In genomic region chr15:102516728-102517404, GRCm38 (mm10) we compare ENCODE assay signal across 7 mouse cellular contexts. TPM values are rescaled to one million over a fixed set of nuclear protein-coding genes. Genes with fewer than 3 reads are reported as not detected.
DNase-seq lines count a peak whose midpoint lies in the region; ATAC-seq lines count a peak whose summit lies in the region.

Gene Map3k12 (minus strand): TSS chr15:102517064.

- H3K9me3 ChIP-seq in intestine, embryonic 14.5 days (ENCODE audit: control insufficient read depth, low read length) = no peaks in the 10 kb centered on the region

- H3K4me3 ChIP-seq in intestine, embryonic 14.5 days (ENCODE audit: low read depth, low read length) = peak within 1 kb of the TSS; percentile 69

- peaks cover 25% of the 10 kb centered on the region for H3K4me1 ChIP-seq in intestine, embryonic 14.5 days (replicated peaks; ENCODE audit: control insufficient read depth, insufficient read depth, low read length)

- ATAC-seq in intestine, embryonic 14.5 days (replicated peaks; ENCODE audit: low FRiP score, low TSS enrichment, low read depth) = peak; percentile 12; the same call in 1 of the 2 replicates

- H3K27ac ChIP-seq in intestine, embryonic 14.5 days (ENCODE audit: low read depth) = peak within 1 kb of the TSS; percentile 98

- H3K9ac ChIP-seq in intestine, embryonic 14.5 days (ENCODE audit: low read length) = peak within 1 kb of the TSS; percentile 60

- under 1% methylated on average over 43 of the region's 43 CpGs for WGBS in intestine, embryonic 14.5 days

- H3K27me3 ChIP-seq in intestine, embryonic 14.5 days (replicated peaks; ENCODE audit: control insufficient read depth, insufficient read depth, low read length) = no peaks in the 10 kb centered on the region

- intact Hi-C loops in left cerebral cortex, postnatal 14 days (cut with DNase I) = no loop called here

- DNase-seq in adrenal gland, adult 2 months = peak; percentile 88
- peak; percentile 85 for DNase-seq in embryo, embryonic 11 days
- DNase-seq in gastrocnemius, postnatal 25 days = peak; percentile 79
- peak; percentile 90 for DNase-seq in intestine, embryonic 14.5 days (ENCODE audit: low spot score)
- peak; percentile 79 to 89 for DNase-seq in left cerebral cortex, postnatal 14 days (ENCODE audit: low spot score in 2 of 2)
- peak; percentile 66 for DNase-seq in mesoderm, embryonic 11.5 days (ENCODE audit: low read depth, low spot score)
- DNase-seq in skeletal muscle tissue, adult 2 months (ENCODE audit: low read depth, low spot score) = peak; percentile 57

- H3K36me3 ChIP-seq in intestine, embryonic 14.5 days (ENCODE audit: control insufficient read depth, insufficient read depth, low read length) = peaks cover 13% of the 10 kb centered on the region; the same call in 1 of the 2 replicates

- H3K4me2 ChIP-seq in intestine, embryonic 14.5 days (ENCODE audit: low read length) = peak within 1 kb of the TSS; percentile 85

RNA-seq across cellular contexts. Expression of gene Map3k12, which starts in this region (rescaled TPM):
- total RNA-seq in adrenal gland, adult 2 months (2021) = 10 to 100 TPM in 1 of 2 experiments, 1 to 10 TPM in 1; 5.2 to 15.1 TPM
- polyA plus RNA-seq in adrenal gland, adult 2 months (2012; rRNA removed) = 10.6 and 12.0 TPM in 2 replicates
- 1 to 10 TPM; 1.7 to 1.8 TPM for total RNA-seq in gastrocnemius, postnatal 25 days (2021)
- 13.5 and 14.9 TPM in 2 replicates for polyA plus RNA-seq in intestine, embryonic 14.5 days (2014; fragmentation: Nextera tagmentation; extraction: Ambion mirVana)
- 10 to 100 TPM; 93.7 to 94.0 TPM for total RNA-seq in left cerebral cortex, postnatal 14 days (2021)

Comparison
In these comparisons a context has a peak if more than half of its experiments do, and no peak if none do; other contexts are left out.
1. Peak in every context shown above with its lines: DNase-seq, ATAC-seq, H3K4me3 ChIP-seq and H3K27ac ChIP-seq.
2. RNA of gene Map3k12 (total RNA-seq): 93.7 to 94.0 TPM in left cerebral cortex, postnatal 14 days; 5.2 to 15.1 TPM in adrenal gland, adult 2 months and 1.7 to 1.8 TPM in gastrocnemius, postnatal 25 days; every median in the first group is over 4 times any median in the second.